Mouse (Mus musculus) brain, embryonic 14.5 days (tissue): Measurements from ENCODE around the gene Exph5.

Experiments used
- CTCF ChIP-seq: fragments of 200-500 bp; IDR thresholded peaks from 2 replicates; pipeline ENCODE4 v1.5.1; 2012; ENCODE audit warnings: inconsistent platforms, mild to moderate bottlenecking, moderate library complexity, borderline replicate concordance; ENCODE audit not compliant: insufficient read depth, insufficient read length; ENCODE audit errors: extremely low read depth
- POLR2A ChIP-seq: fragments of 200-500 bp; IDR thresholded peaks from 2 replicates; pipeline ENCODE4 v1.6.1; 2012; ENCODE audit warnings: mild to moderate bottlenecking, inconsistent platforms, borderline replicate concordance; ENCODE audit not compliant: poor library complexity, insufficient read depth, insufficient read length, severe bottlenecking; ENCODE audit errors: extremely low read depth

- TF ChIP-seq POLR2A, result no peak
- no peak for TF ChIP-seq CTCF
Observed at GRCm38 (mm10) chr9:53258199-53258598, 43.3 kb upstream of the Exph5 start.
